8 mouse cellular contexts compared by ENCODE assay signal in the genomic region with DNA sequence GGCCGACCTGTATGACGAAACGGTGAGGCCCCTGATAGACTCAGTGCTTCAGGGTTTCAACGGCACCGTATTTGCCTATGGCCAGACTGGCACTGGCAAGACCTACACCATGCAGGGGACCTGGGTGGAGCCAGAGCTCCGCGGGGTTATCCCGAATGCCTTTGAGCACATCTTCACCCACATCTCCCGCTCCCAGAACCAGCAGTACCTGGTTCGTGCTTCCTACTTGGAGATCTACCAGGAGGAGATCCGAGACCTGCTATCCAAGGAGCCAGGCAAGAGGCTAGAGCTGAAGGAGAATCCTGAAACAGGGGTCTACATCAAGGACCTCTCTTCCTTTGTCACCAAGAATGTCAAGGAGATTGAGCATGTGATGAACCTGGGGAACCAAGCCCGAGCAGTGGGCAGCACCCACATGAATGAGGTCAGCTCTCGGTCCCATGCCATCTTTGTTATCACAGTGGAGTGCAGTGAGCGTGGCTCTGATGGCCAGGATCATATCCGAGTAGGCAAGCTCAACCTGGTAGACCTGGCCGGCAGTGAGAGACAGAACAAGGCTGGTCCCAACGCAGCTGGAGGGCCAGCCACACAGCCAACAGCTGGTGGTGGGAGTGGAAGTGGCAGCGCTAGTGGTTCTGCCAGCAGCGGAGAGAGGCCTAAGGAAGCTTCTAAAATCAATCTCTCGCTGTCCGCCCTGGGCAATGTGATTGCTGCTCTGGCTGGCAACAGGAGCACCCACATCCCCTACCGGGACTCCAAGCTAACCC. TPM values are rescaled to one million over a fixed set of nuclear protein-coding genes. Genes with fewer than 3 reads are reported as not detected.
DNase-seq lines count a peak whose midpoint lies in the region; ATAC-seq lines count a peak whose summit lies in the region.

No protein-coding gene starts in this region.

- 66% methylated on average over 22 of the region's 22 CpGs for WGBS in kidney, embryonic 15.5 days
- WGBS in embryonic facial prominence, embryonic 14.5 days: 77% methylated on average over 17 of the region's 22 CpGs
- 64% methylated on average over 22 of the region's 22 CpGs for WGBS in hindbrain, embryonic 16.5 days
- 65% methylated on average over 22 of the region's 22 CpGs for WGBS in midbrain, embryonic 16.5 days

- H3K4me3 ChIP-seq in kidney, embryonic 15.5 days (replicated peaks): peak overlapping the region; percentile 67
- peak overlapping the region; percentile 81 for H3K4me3 ChIP-seq in embryonic facial prominence, embryonic 14.5 days (ENCODE audit: low read depth, low read length)
- peak overlapping the region; percentile 88 for H3K4me3 ChIP-seq in hindbrain, embryonic 16.5 days (ENCODE audit: low read length)
- peak overlapping the region; percentile 82 for H3K4me3 ChIP-seq in midbrain, embryonic 16.5 days (ENCODE audit: low read depth, low read length)

- H3K27ac ChIP-seq in kidney, embryonic 15.5 days: no peak overlapping the region
- no peak overlapping the region for H3K27ac ChIP-seq in embryonic facial prominence, embryonic 14.5 days (replicated peaks; ENCODE audit: low read depth, low read length)
- H3K27ac ChIP-seq in hindbrain, embryonic 16.5 days (ENCODE audit: low read depth, low read length): peak overlapping the region; percentile 97
- peak overlapping the region; percentile 94 for H3K27ac ChIP-seq in midbrain, embryonic 16.5 days (ENCODE audit: low read length)

- peak; percentile 17 for ATAC-seq in kidney, embryonic 15.5 days (replicated peaks; ENCODE audit: low FRiP score)
- ATAC-seq in embryonic facial prominence, embryonic 14.5 days (ENCODE audit: low read depth): no peak
- ATAC-seq in hindbrain, embryonic 16.5 days: 0 out of 2 replicates have a peak, but pooled peaks have one; percentile 6
- ATAC-seq in midbrain, embryonic 16.5 days: peak; percentile 11; the same call in 1 of the 2 replicates

- peaks cover 16% of the 10 kb centered on the region for H3K36me3 ChIP-seq in kidney, embryonic 15.5 days
- peaks cover 14% of the 10 kb centered on the region; the same call in 1 of the 2 replicates for H3K36me3 ChIP-seq in embryonic facial prominence, embryonic 14.5 days (ENCODE audit: control insufficient read depth, insufficient read depth, low read length)
- peaks cover 13% of the 10 kb centered on the region for H3K36me3 ChIP-seq in hindbrain, embryonic 16.5 days (ENCODE audit: control insufficient read depth, insufficient read depth, low read length)
- H3K36me3 ChIP-seq in midbrain, embryonic 16.5 days (ENCODE audit: control insufficient read depth, insufficient read depth, low read length): peaks cover 11% of the 10 kb centered on the region

- no peaks in the 10 kb centered on the region for H3K27me3 ChIP-seq in kidney, embryonic 15.5 days
- no peaks in the 10 kb centered on the region for H3K27me3 ChIP-seq in embryonic facial prominence, embryonic 14.5 days (replicated peaks; ENCODE audit: control insufficient read depth, insufficient read depth, low read length)
- H3K27me3 ChIP-seq in hindbrain, embryonic 16.5 days (replicated peaks; ENCODE audit: control insufficient read depth, insufficient read depth, low read length): no peaks in the 10 kb centered on the region
- H3K27me3 ChIP-seq in midbrain, embryonic 16.5 days (ENCODE audit: control insufficient read depth, insufficient read depth, low read depth, low read length): no peaks in the 10 kb centered on the region

- peak overlapping the region; percentile 94 for H3K4me2 ChIP-seq in kidney, embryonic 15.5 days
- peak overlapping the region; percentile 95 for H3K4me2 ChIP-seq in embryonic facial prominence, embryonic 14.5 days (ENCODE audit: low read depth, low read length)
- H3K4me2 ChIP-seq in hindbrain, embryonic 16.5 days (ENCODE audit: low read length): peak overlapping the region; percentile 88
- H3K4me2 ChIP-seq in midbrain, embryonic 16.5 days (ENCODE audit: low read length): peak overlapping the region; percentile 76

- H3K4me1 ChIP-seq in kidney, embryonic 15.5 days: peaks cover 40% of the 10 kb centered on the region
- peaks cover 32% of the 10 kb centered on the region for H3K4me1 ChIP-seq in embryonic facial prominence, embryonic 14.5 days (ENCODE audit: control insufficient read depth, insufficient read depth, low read length)
- H3K4me1 ChIP-seq in hindbrain, embryonic 16.5 days (ENCODE audit: control insufficient read depth, insufficient read depth, low read depth, low read length): peaks cover 48% of the 10 kb centered on the region
- peaks cover 50% of the 10 kb centered on the region for H3K4me1 ChIP-seq in midbrain, embryonic 16.5 days (ENCODE audit: control insufficient read depth, insufficient read depth, low read length)

- DNase-seq in kidney, postnatal 14 days: no peak
- no peak for DNase-seq in embryonic facial prominence, embryonic 14.5 days (ENCODE audit: low spot score)
- no peak for DNase-seq in left cerebral cortex, postnatal 4 days
- no peak for DNase-seq in adrenal gland, postnatal 10 days
- DNase-seq in adrenal gland, adult 18-20 months (ENCODE audit: low spot score in 2 of 2): no peak

- H3K9me3 ChIP-seq in kidney, embryonic 15.5 days (replicated peaks): no peaks in the 10 kb centered on the region
- H3K9me3 ChIP-seq in embryonic facial prominence, embryonic 14.5 days (ENCODE audit: control insufficient read depth, low read length): peaks cover 9% of the 10 kb centered on the region; the same call in 1 of the 2 replicates
- H3K9me3 ChIP-seq in hindbrain, embryonic 16.5 days (ENCODE audit: control insufficient read depth, low read length): no peaks in the 10 kb centered on the region; the same call in 1 of the 2 replicates
- H3K9me3 ChIP-seq in midbrain, embryonic 16.5 days (replicated peaks; ENCODE audit: control insufficient read depth, low read length, poor library complexity, severe bottlenecking): no peaks in the 10 kb centered on the region; the same call in 1 of the 2 replicates

- intact Hi-C loops in left cerebral cortex, postnatal 4 days (cut with DNase I): no loop called here

- peak overlapping the region; percentile 67 for H3K9ac ChIP-seq in kidney, embryonic 15.5 days
- peak overlapping the region; percentile 87 for H3K9ac ChIP-seq in embryonic facial prominence, embryonic 14.5 days (ENCODE audit: low read depth, low read length)
- H3K9ac ChIP-seq in hindbrain, embryonic 16.5 days (ENCODE audit: low read depth, low read length): peak overlapping the region; percentile 96
- peak overlapping the region; percentile 98 for H3K9ac ChIP-seq in midbrain, embryonic 16.5 days (ENCODE audit: low read depth, low read length)

RNA-seq across cellular contexts. Expression of a gene that starts 1.4 kb away (rescaled TPM):
- 10.8 and 11.0 TPM in 2 replicates for polyA plus RNA-seq in kidney, embryonic 15.5 days (2015; fragmentation: Nextera tagmentation; extraction: Ambion mirVana)
- polyA plus RNA-seq in embryonic facial prominence, embryonic 14.5 days (2014; fragmentation: Nextera tagmentation; extraction: Ambion mirVana): 11.1 and 13.4 TPM in 2 replicates
- 75.9 and 91.8 TPM in 2 replicates for polyA plus RNA-seq in hindbrain, embryonic 16.5 days (2015; fragmentation: Nextera tagmentation; extraction: Ambion mirVana)
- 94.5 and 96.7 TPM in 2 replicates for polyA plus RNA-seq in midbrain, embryonic 16.5 days (2015; fragmentation: Nextera tagmentation; extraction: Ambion mirVana)
- 100 to 1,000 TPM; 204 to 210 TPM for total RNA-seq in left cerebral cortex, postnatal 4 days (2021)
- 10 to 100 TPM; 13.2 to 18.5 TPM for total RNA-seq in adrenal gland, postnatal 10 days (2021)
- 10 to 100 TPM; 15.0 to 23.6 TPM for total RNA-seq in adrenal gland, adult 18-20 months (2021)

RNA-seq across cellular contexts. Expression of a gene that starts 56.6 kb away (rescaled TPM):
- polyA plus RNA-seq in kidney, embryonic 15.5 days (2015; fragmentation: Nextera tagmentation; extraction: Ambion mirVana): 75.5 and 75.7 TPM in 2 replicates
- polyA plus RNA-seq in embryonic facial prominence, embryonic 14.5 days (2014; fragmentation: Nextera tagmentation; extraction: Ambion mirVana): 98.7 and 98.8 TPM in 2 replicates
- 139 and 145 TPM in 2 replicates for polyA plus RNA-seq in hindbrain, embryonic 16.5 days (2015; fragmentation: Nextera tagmentation; extraction: Ambion mirVana)
- polyA plus RNA-seq in midbrain, embryonic 16.5 days (2015; fragmentation: Nextera tagmentation; extraction: Ambion mirVana): 151 TPM in 2 replicates
- 100 to 1,000 TPM; 263 to 272 TPM for total RNA-seq in left cerebral cortex, postnatal 4 days (2021)
- 100 to 1,000 TPM; 145 to 155 TPM for total RNA-seq in adrenal gland, postnatal 10 days (2021)
- 100 to 1,000 TPM; 142 to 220 TPM for total RNA-seq in adrenal gland, adult 18-20 months (2021)

Comparison
In these comparisons a context has a peak if more than half of its experiments do, and no peak if none do; other contexts are left out.
1. H3K27ac ChIP-seq: peak in hindbrain, embryonic 16.5 days (single experiment) and midbrain, embryonic 16.5 days (single experiment); none in kidney, embryonic 15.5 days (single experiment) and embryonic facial prominence, embryonic 14.5 days (single experiment).
2. Peak in every context shown above with its lines, with median percentiles within 50 percentile points of each other: H3K4me2 ChIP-seq, H3K4me3 ChIP-seq and H3K9ac ChIP-seq.